Mouse (Mus musculus) right cerebral cortex, adult 2 months (tissue): ENCODE results near the gene Tnrc18.

Experiments
- DNase-seq, 2 experiments: peaks; one replicate each; pipeline ENCODE4 v3.0.0; 2021 to 2022; ENCODE audit warnings: low spot score in 2 of 2

The Tnrc18 gene

GRCm38 (mm10) chr5:142822286-142823095 is 5.0 kb upstream of the Tnrc18 start:
- DNase-seq, result peak; percentile 36 to 48

- DNase-seq, result peak in 1 of 2 experiments; percentile 46
Measured at GRCm38 (mm10) chr5:142821974-142822285, 4.5 kb upstream of the Tnrc18 start.

DNA sequence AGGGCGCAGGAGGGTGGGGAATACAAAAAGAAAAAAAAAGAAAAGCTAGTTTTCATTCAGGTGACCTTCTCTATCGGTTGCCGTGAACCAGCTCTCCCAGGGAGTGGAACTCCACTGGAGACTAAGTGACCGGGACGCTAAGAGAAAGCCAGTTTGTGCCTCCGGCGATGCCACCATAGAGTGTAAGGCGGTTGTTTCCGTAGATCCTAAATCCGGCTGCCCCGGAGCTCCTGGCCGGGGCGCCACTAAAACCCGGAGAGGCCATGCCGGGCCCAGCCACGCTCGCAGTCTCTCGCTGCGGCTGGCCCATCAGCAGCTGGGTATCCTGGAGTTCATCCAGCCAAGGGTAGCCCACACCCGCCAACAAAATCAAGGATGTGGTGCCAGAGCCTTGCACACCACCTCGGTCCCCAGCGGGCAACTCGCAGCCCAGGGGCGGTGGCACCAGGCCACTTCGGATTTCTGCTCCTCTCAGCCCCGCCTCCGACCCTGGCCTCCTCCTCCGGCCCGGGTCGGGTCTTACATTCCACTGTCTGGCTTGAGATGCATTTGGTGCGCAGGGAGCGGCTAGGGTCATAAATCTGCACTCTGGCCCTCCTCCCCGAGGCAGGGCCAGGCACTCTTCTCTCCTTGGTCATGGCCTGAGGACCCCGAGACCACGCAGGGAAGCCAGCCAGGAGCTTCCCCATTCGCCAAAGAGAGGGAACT is 4.0 kb upstream of the Tnrc18 start:
- DNase-seq, result peak; percentile 61 to 78

GRCm38 (mm10) chr5:142820276-142821265 is 3.1 kb upstream of the Tnrc18 start:
- peak; percentile 69 to 78 for DNase-seq

GRCm38 (mm10) chr5:142819385-142820275 is 2.2 kb upstream of the Tnrc18 start:
- peak; percentile 75 to 85 for DNase-seq

DNA sequence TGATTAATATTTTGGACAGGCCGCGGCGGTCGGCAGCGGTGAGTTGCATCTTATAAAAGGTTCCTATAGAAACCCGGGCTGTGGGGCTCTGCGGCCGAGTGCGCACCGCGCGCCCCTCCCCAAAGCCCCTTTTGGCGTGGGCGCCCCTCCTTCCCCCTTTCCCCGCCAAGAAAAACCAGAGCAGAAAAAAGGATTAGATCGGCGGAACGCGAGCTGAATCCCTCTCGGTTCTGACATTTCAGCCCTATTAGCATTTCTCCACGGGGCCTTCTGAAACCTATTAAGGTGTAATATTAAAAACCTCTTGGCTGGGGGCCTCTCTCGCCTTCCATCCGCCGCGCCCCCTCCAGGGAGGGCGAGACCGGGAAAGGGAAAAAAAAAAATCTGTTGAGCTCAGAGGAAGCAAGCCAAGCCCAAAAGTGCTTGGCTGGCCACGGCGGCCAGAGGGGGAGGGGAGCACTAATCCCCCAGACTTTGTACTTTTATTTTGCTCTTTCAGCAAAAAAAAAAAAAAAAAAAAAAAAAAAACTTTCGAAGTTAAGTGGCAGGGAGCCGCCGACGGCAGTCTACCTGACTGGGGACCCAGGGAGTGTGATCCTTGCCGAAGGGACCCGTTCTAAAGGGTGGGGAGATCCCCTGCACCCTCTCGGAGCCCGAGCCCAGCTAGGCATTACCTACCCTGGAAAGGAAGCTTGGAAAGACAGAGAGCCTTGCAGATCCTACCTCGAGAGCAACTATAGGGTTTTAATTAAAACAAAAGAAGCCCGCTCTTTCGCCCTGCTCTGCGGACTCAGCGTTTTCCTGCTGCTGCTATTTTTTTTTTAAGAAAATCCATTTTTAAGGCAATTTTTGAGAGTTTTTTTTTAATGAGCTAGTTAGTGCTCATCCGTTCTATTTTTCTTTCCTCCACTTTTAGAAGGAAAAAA is 1.2 kb upstream of the Tnrc18 start:
- DNase-seq, result peak; percentile 45 to 55

GRCm38 (mm10) chr5:142816811-142817523 is 495 bp downstream of the Tnrc18 start:
- peak; percentile 70 to 71 for DNase-seq

GRCm38 (mm10) chr5:142816031-142816810 is 1.2 kb downstream of the Tnrc18 start:
- DNase-seq, result peak; percentile 63 to 66

DNA sequence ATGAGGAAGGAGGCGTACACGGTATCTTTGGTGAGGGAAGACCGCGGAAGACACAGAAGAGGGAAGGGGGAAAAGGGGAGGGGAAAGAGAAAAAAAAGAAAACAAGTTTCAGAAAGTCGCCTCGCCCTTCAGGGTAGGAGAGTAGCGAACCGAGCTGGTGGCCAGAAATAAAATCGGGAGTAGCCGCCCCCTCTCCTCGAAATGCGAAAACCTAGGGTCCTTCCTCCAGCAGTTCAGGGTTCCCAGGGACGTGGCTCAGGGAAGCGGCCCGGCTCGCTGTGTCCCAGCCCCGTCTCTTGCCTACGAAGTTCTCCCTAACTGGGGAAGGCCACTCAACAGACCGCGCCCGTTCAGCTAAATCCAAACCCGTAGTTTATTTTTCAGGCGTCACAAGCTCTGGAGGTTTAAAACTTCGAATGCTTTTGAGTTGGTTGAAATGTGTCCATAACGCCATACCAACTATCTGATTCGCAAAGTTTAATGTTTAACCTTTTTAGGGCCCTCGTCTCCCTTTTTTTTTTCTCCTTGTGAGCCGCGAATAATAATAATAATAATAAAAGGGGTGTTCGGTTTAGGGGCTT is 2.0 kb downstream of the Tnrc18 start:
- no peak for DNase-seq

DNA sequence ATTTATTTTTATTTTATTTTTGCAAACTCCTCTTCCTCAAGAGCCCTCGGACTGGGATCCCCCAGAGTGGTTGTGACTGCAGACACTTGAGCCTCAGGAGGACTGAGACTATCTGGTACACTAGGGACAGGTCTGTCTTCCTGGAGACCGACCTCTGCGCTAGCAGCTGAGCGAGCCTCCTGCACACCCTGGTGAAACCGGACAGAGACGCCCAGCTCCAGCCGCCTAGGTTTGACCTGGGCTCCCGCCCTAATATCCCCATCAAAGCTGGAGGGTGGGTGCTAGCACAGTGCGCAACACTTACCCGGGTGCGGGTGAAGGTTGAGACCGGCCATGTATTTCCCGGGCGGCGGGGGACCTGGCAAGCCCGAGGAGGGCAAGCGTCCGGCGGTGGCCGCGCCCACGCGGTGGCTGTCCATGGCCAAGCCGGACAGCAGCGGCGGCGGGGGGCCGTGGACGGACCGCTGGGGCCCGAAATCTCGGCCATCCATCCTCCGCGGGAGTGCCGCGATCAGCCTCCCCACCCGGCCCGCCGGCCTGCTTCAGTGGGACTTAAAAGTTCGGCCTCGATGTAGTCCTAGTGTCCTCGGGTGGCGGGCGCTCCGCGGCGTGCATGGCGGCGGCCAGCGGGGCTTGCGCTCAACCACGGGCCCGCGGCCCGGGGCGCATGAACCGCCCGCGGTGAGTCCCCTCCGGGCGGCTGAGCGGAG is 2.6 kb downstream of the Tnrc18 start:
- peak in 1 of 2 experiments; percentile 35 for DNase-seq

GRCm38 (mm10) chr5:142814161-142814651 is 3.3 kb downstream of the Tnrc18 start:
- DNase-seq, result peak; percentile 38 to 44

DNA sequence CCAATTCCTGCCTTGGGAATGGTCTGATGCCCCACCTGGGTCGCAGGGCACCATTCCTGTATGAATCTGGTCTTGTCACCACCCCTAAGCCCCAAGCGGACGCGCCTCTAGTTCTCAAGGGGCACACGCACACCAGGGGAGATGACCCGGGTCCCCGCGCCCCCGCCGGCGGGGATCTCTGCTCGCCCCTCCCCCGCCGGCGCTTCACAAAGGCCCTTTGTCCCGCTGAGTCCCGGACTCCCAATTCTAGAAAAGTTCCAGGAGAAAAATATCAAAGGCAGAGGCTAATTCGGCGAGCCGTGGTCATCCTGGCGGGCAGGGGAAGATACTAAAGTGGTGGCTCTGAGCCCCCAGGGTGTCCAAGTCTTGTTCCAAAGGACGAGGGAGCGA is 3.7 kb downstream of the Tnrc18 start:
- DNase-seq, result peak in 1 of 2 experiments; percentile 38

DNA sequence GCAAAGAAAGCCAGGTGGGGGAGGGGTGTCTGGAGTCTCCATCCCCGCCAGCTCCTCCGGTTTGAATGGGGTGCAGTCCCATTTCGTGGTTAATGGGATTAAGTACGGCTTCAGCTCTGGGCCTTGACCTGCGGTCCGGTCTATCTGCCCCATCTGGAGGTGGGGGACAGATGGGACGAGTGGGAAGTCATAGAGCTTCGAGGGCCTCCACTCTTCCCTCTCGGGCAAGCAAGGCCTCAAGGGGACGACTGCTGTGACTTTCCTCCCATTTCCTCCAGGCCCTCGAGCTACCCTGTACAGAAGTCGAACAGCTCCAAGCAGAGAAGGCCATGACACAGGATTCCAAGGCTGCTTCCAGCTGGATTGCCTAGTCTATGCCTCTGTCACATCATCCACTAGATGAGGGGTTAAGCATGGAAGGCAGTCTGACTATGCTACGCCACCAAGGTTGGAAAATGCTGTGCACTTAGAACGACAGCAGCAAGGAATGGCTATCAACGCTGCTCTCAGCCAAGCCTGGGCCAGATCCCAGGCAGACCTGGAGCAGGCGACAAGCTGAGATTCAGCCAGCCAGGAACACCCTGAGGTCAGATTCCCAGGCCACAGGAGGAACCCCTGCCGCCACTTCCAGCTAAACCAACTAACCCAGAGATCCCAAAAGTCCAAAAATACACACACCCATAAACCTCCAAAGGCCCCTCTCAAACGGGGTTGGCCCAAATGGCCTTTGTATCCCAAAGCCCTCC is 4.3 kb downstream of the Tnrc18 start:
- peak in 1 of 2 experiments; percentile 44 for DNase-seq

DNA sequence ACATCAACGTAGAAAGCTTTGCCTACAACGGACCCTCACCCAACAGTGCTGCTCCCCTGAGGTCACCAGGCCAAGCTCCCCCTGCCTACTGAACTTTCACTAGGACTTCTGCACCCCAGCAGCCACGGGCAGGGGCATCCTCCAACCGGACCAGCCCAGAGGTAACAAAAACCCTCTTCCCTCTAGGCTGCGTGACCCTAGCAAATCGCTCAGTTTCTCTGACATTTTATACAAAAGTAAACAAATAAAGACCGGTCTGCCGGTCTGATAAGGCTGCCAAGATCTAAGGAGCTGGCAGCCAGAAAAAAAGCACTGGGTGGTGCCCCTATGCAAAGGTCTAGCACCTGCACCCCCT is 4.9 kb downstream of the Tnrc18 start:
- DNase-seq, result no peak

GRCm38 (mm10) chr5:142811870-142812443 is 5.5 kb downstream of the Tnrc18 start:
- DNase-seq, result no peak
